Mouse (Mus musculus) kidney, embryonic 14.5 days (tissue): ENCODE results near the gene Adcy1. TPM values are rescaled to one million over a fixed set of nuclear protein-coding genes. Genes with fewer than 3 reads are reported as not detected.
A peak's percentile ranks its signal among the peaks of the same experiment; 100 is the strongest.

ENCODE experiments used
- ATAC-seq: fragments of 200-750 bp; cut with Nextera tagmentation; 2 replicates; pipeline ENCODE4 v1.8.0; 2017; ENCODE audit warnings: moderate number of reproducible peaks, mild to moderate bottlenecking, moderate TSS enrichment, moderate library complexity; ENCODE audit not compliant: low FRiP score, low TSS enrichment
- H3K27ac ChIP-seq: fragments of 300-500 bp; sonication (generic); 2 replicates; pipeline ENCODE4 v1.5.1; 2014; ENCODE audit warnings: low read depth, mild to moderate bottlenecking, low read length, moderate library complexity, mixed read lengths
- H3K27me3 ChIP-seq: fragments of 300-500 bp; sonication (generic); 2 replicates; pipeline ENCODE4 v1.6.1; 2014; ENCODE audit warnings: mild to moderate bottlenecking, low read length; ENCODE audit not compliant: control insufficient read depth, insufficient read depth
- H3K36me3 ChIP-seq: fragments of 300-500 bp; sonication (generic); 2 replicates; pipeline ENCODE4 v1.6.1; 2014; ENCODE audit warnings: low read length, mixed read lengths; ENCODE audit not compliant: control insufficient read depth, insufficient read depth
- H3K4me1 ChIP-seq: fragments of 300-500 bp; sonication (generic); 2 replicates; pipeline ENCODE4 v1.6.1; 2014; ENCODE audit warnings: low read length, mixed read lengths; ENCODE audit not compliant: control insufficient read depth, insufficient read depth
- H3K4me2 ChIP-seq: fragments of 300-500 bp; sonication (generic); replicated peaks from 2 replicates; pipeline ENCODE4 v1.6.1; 2014; ENCODE audit warnings: low read depth, mild to moderate bottlenecking, low read length
- H3K4me3 ChIP-seq: fragments of 300-500 bp; sonication (generic); 2 replicates; pipeline ENCODE4 v1.5.1; 2014; ENCODE audit warnings: mild to moderate bottlenecking, low read length
- H3K9ac ChIP-seq: fragments of 300-500 bp; sonication (generic); 2 replicates; pipeline ENCODE4 v1.6.1; 2014; ENCODE audit warnings: low read depth, mild to moderate bottlenecking, low read length, moderate library complexity
- H3K9me3 ChIP-seq: fragments of 300-500 bp; sonication (generic); 2 replicates; pipeline ENCODE4 v1.6.1; 2016; ENCODE audit warnings: low read length; ENCODE audit not compliant: control insufficient read depth
- WGBS: fragments of 180-500 bp; shearing (Covaris S2); extraction: QIAGEN DNeasy Blood & Tissue Kit; methylation state at CpG from one replicate; pipeline ENCODE4 v1.1.7; 2014; 5-methylcytosine and 5-hydroxymethylcytosine counted together
- polyA plus RNA-seq: library from polyadenylated mRNA; unstranded; fragments of >200 nt; fragmentation: Nextera tagmentation; extraction: Ambion mirVana; gene quantifications from 2 replicates; pipeline ENCODE4 v1.2.1, GENCODE M21; 2014

Gene Adcy1
- 1.2 and 2.3 TPM in 2 replicates for polyA plus RNA-seq

DNA sequence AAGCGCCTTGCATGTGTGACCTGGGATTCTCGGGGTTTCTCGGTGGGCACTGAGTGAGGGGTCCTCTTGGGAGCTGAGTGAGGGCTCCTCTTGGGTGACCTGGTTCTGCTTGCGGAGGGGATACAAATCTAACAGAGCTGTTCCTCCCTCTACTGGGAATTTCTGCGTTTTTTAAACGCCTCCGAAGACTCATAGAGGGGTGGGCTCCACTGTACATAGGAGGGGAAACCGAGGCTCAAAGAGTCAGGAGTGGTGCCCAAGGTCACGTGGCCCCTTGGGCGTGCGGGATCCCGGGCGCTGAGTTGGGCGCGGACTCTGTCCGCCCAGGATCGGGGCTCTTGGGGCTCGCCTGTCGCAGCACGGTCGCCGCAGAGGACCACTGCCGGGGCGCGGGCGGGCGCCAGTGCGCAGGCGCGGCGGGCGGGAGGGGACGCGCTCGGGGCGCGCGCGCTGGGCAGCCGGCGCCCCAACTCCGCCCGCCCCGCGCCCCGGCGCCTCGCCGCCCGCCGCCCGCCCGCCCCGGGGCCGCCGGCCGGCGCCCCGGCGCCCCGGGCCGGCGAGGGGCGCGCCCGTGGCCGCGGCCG lies at the start of gene Adcy1:
Gene Adcy1 (plus strand): TSS at position 489 of the 584 bp plus-strand sequence.
- Histone ChIP-seq H3K27me3 (peaks cover 49% of the 10 kb centered on the region), H3K4me1 (peaks cover 2% of the 10 kb centered on the region; the same call in 1 of the 2 replicates), H3K9me3 (no peaks in the 10 kb centered on the region), H3K36me3 (no peaks in the 10 kb centered on the region), H3K4me3 (peak within 1 kb of the TSS; percentile 52), H3K27ac (no peak within 1 kb of the TSS), H3K4me2 (peak within 1 kb of the TSS; percentile 89), H3K9ac (peak within 1 kb of the TSS; percentile 54)
- under 1% methylated on average over 36 of the region's 69 CpGs for WGBS
- peak; percentile 45 for ATAC-seq

DNA sequence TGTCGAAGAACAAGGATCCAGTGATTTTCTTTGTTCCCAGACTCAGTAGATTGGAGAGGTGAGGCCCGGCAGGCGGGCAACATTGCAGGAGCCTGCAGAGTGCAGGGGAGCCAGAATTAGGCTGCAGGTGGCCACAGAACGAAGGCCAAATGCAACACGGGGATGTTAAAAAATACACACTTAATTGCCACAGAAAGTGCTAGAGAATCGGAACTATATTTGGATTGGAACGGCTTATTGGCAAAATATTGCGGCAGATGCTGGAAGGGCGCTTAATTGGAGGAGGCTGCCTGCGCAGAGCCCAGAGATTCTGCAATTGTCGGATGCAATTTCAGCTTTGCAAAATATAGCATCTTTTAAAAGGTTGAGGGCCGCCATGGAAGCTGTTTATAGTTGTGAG lies 46.4 kb upstream of the Adcy1 start:
- Histone ChIP-seq H3K27ac (no peak overlapping the region), H3K4me1 (no peaks in the 10 kb centered on the region), H3K4me3 (no peak overlapping the region), H3K27me3 (no peaks in the 10 kb centered on the region), H3K36me3 (no peaks in the 10 kb centered on the region), H3K9ac (no peak overlapping the region), H3K4me2 (no peak overlapping the region), H3K9me3 (no peaks in the 10 kb centered on the region)
- no peak for ATAC-seq
- WGBS = 93% methylated on average over 12 of the region's 12 CpGs

DNA sequence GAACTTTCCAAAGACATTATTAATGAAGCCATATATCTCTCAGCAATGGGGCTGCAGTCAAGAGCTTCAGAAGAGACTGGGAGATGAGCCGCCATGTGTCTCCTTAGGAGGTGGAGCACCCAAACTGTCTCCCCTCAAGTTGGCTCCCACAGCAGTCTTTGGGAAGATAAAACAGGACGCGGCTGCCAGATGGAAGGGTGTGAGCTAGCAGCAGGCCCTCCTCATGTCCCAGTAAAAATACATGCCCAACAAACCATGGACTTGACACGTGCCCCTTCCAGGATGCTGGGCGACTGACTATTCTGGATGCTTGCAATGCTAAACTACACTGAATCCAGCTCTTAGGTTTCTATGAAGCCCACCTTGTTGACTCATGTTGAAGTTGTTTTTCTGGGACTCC lies 45.2 kb upstream of the Adcy1 start:
- Histone ChIP-seq H3K4me2 (no peak overlapping the region), H3K27me3 (no peaks in the 10 kb centered on the region), H3K36me3 (no peaks in the 10 kb centered on the region), H3K9me3 (no peaks in the 10 kb centered on the region), H3K9ac (no peak overlapping the region), H3K4me1 (no peaks in the 10 kb centered on the region), H3K27ac (no peak overlapping the region), H3K4me3 (no peak overlapping the region)
- 91% methylated on average over 5 of the region's 5 CpGs for WGBS
- ATAC-seq = no peak

DNA sequence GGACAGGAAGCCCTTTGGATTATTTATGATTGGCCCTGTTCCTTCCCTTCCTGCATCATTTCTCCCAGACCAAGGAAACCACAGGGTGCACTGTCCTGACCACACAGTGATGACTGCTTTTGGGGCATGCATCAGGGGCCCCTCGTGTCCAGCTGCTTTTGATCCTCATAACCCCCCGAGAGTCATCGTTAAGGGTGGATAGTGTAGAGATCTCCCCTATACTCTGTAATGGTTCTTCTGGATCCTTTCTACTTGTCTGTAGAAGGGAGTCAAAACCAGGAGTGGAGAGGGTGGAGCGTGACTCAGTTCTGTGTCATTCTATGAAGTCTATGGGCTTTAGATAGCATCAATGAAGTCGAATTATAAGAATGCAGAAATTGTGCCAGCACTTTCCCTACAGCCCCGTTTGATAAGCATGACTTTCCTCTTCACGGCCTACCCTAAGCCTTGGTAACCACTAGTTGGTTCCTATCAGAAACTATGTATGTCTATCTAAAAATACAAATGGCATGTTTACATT lies 44.2 kb upstream of the Adcy1 start:
- no peaks in the 10 kb centered on the region for H3K9me3 ChIP-seq
- H3K27ac ChIP-seq = no peak overlapping the region
- no peaks in the 10 kb centered on the region for H3K36me3 ChIP-seq
- H3K4me2 ChIP-seq = no peak overlapping the region
- no peak overlapping the region for H3K4me3 ChIP-seq
- no peaks in the 10 kb centered on the region for H3K4me1 ChIP-seq
- WGBS = 85% methylated on average over 7 of the region's 7 CpGs
- no peaks in the 10 kb centered on the region for H3K27me3 ChIP-seq
- no peak overlapping the region for H3K9ac ChIP-seq
- ATAC-seq = no peak

DNA sequence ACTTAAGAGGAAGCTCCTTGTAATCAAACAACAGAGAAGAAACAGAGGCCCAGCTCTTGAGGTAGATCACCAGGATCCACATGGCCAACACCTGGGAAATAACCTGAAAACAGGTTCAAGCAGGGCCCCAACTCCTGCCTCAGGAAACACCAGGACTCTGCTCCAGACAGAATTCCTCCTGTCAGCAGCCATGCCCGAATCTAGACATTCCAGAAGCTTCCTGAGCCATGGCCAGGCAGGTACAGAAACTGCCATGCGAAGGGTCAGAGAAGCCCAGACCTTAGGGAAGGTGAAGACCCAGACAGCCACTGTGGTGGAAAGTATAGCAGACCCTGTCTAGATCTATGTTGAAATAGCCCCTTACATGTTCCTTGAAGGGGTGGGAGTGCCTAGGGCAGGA lies 30.2 kb upstream of the Adcy1 start:
- no peaks in the 10 kb centered on the region for H3K4me1 ChIP-seq
- no peaks in the 10 kb centered on the region for H3K27me3 ChIP-seq
- no peak overlapping the region for H3K4me3 ChIP-seq
- H3K27ac ChIP-seq = no peak overlapping the region
- H3K9ac ChIP-seq = no peak overlapping the region
- 73% methylated on average over 2 of the region's 2 CpGs for WGBS
- ATAC-seq = no peak
- H3K4me2 ChIP-seq = no peak overlapping the region
- no peaks in the 10 kb centered on the region for H3K9me3 ChIP-seq
- no peaks in the 10 kb centered on the region for H3K36me3 ChIP-seq

DNA sequence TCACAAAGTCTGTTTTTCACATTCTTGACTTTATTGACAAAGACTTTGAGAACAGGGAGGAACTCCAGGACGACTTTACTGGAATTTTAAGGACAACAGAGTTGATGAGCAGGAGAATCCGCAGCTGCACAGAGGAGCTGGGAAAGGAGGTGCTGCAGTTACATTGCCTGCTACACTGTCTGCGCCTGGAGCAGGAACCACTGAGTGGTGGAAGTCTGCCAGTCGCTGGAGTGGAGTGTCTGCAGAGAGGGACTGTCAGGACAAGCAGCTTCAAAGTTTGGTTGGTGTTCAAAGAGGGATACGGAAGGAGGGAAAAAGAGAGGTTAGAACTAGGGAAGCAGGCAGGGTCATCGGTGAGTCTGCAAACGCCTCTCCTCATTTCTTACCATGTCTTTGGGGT lies 23.6 kb upstream of the Adcy1 start:
- no peak for ATAC-seq
- Histone ChIP-seq H3K4me2 (no peak overlapping the region), H3K4me3 (no peak overlapping the region), H3K27ac (no peak overlapping the region), H3K27me3 (no peaks in the 10 kb centered on the region), H3K4me1 (no peaks in the 10 kb centered on the region), H3K36me3 (no peaks in the 10 kb centered on the region), H3K9me3 (no peaks in the 10 kb centered on the region), H3K9ac (no peak overlapping the region)
- 30% methylated on average over 7 of the region's 7 CpGs for WGBS

DNA sequence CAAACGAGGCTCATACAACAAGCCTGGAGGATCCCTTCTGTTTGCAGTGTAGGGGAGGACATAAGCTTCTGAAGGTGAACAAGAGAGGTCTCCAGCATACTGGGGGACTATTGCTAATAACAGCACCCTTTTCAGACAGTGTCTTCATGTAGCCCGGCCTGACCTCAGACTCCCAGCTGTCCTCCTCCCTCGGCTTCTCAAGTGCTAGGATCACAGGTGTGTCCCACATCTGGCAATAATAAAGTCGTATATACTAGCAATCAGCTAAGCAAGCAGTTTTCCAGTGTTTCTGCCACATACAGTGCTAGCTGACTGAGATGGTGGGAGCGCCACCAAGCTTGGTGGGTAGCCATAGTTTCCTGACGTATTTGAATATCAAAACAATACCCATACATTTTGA lies 22.5 kb upstream of the Adcy1 start:
- Histone ChIP-seq H3K4me3 (no peak overlapping the region), H3K9ac (no peak overlapping the region), H3K27ac (no peak overlapping the region), H3K36me3 (no peaks in the 10 kb centered on the region), H3K4me1 (no peaks in the 10 kb centered on the region), H3K27me3 (no peaks in the 10 kb centered on the region), H3K4me2 (no peak overlapping the region), H3K9me3 (no peaks in the 10 kb centered on the region)
- ATAC-seq = no peak
- WGBS = 58% methylated on average over 6 of the region's 6 CpGs

DNA sequence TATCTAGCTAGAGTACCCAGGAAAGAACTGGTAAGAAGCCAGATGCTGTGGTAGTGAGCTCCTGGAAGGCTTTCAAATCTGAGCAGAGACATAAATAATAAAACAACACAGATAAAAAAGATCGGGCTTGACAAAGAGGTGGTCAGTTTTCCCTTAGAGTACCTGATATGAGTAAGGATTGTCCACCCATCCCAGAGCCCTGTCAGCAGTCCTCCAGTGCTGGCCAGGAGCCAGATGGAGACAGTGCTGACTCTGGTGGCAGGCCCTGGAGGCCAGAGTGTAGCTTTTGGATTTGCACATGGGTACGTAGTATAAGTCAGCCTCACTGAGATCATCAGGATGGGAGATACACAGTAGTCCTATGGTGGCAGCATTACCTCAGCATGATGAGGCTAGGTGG lies 16.1 kb upstream of the Adcy1 start:
- Histone ChIP-seq H3K4me2 (no peak overlapping the region), H3K4me3 (no peak overlapping the region), H3K4me1 (no peaks in the 10 kb centered on the region), H3K27ac (no peak overlapping the region), H3K27me3 (no peaks in the 10 kb centered on the region), H3K36me3 (no peaks in the 10 kb centered on the region), H3K9ac (no peak overlapping the region), H3K9me3 (no peaks in the 10 kb centered on the region)
- 83% methylated on average over 2 of the region's 2 CpGs for whole genome bisulfite sequencing
- ATAC-seq = no peak

DNA sequence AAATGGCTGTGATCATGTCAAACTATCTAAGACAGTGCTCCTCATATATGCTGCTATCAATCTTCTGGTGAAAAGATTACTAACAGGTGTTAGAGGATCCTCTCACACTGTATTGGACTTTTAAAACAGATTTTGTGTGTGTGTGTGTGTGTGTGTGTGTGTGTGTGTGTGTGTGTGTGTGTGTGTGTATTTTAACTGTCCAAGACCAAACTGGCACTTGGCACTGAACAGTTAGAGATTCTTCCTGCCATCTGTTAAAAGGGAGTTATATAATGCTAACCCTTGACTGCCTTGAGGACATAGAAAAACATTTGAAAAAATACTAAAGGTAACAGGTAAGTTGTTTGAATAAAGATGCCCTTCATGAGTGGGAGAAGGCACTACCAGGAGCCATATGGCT lies 15.7 kb upstream of the Adcy1 start:
- Histone ChIP-seq H3K4me3 (no peak overlapping the region), H3K36me3 (no peaks in the 10 kb centered on the region), H3K9ac (no peak overlapping the region), H3K4me1 (no peaks in the 10 kb centered on the region), H3K9me3 (no peaks in the 10 kb centered on the region), H3K27ac (no peak overlapping the region), H3K27me3 (no peaks in the 10 kb centered on the region), H3K4me2 (no peak overlapping the region)
- no peak for ATAC-seq
